Mouse (Mus musculus): ENCODE results near the gene Gm5926. TPM values are rescaled to one million over a fixed set of nuclear protein-coding genes. Genes with fewer than 3 reads are reported as not detected.
"Not testable (repeated sequence)": the region's sequence is repeated elsewhere in the genome, so short reads cannot be mapped to it uniquely, and the experiment has no call there.

Gene Gm5926
- total RNA-seq (2021) = not detected

GRCm38 (mm10) chrX:32650416-32650815 lies at the start of gene Gm5926:
Gene Gm5926 (plus strand): TSS chrX:32650716.
- not testable (repeated sequence) for DNase-seq

GRCm38 (mm10) chrX:32601008-32601407 lies 49.5 kb upstream of the Gm5926 start:
- DNase-seq = not testable (repeated sequence)

- DNase-seq = not testable (repeated sequence)
Observed at GRCm38 (mm10) chrX:32601425-32601824, 49.1 kb upstream of the Gm5926 start.

Other genes starting within 250 kb of the Gm5926 start
- not detected for gene Btbd35f1, start 90.7 kb upstream of the Gm5926 start, total RNA-seq (2021)
- gene Btbd35f21, start 75.4 kb downstream of the Gm5926 start, total RNA-seq (2021) = not detected
- gene Btbd35f30, start 243.9 kb downstream of the Gm5926 start, total RNA-seq (2021) = not detected

All from layer of hippocampus, postnatal 36 days (tissue).